Mouse (Mus musculus): ENCODE measurements around the gene Rnaseh1. TPM values are rescaled to one million over a fixed set of nuclear protein-coding genes. Genes with fewer than 3 reads are reported as not detected.

The Rnaseh1 gene
- polyA plus RNA-seq, 1 experiment from 2014 or later, result 38.8 TPM

DNA sequence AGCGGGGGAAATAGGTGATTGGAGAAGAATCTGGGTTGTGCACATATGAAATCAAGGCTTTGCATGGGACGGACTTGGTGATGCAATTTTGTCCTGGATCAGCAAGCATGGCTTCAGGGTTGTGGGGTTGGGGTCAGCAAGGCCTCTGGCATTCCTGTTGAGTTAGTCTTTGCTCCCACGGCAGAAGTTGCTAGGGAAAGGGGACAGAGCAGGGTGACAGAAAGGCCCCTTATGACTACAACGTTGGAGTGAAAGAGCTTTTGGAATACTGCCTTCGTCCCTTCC is 26.5 kb downstream of the Rnaseh1 start:
- no peak for DNase-seq (ENCODE audit: low spot score)
- peak overlapping the region; percentile 93 for H3K27ac ChIP-seq
- 76% methylated on average over 5 of the region's 5 CpGs for WGBS
- peaks cover 17% of the 10 kb centered on the region for H3K4me1 ChIP-seq
- H3K4me3 ChIP-seq, result peak overlapping the region; percentile 68
- H3K9me3 ChIP-seq (replicated peaks), result no peaks in the 10 kb centered on the region
- H3K27me3 ChIP-seq (ENCODE audit: low read depth, poor library complexity, severe bottlenecking), result no peaks in the 10 kb centered on the region
- peaks cover 35% of the 10 kb centered on the region for H3K36me3 ChIP-seq

DNA sequence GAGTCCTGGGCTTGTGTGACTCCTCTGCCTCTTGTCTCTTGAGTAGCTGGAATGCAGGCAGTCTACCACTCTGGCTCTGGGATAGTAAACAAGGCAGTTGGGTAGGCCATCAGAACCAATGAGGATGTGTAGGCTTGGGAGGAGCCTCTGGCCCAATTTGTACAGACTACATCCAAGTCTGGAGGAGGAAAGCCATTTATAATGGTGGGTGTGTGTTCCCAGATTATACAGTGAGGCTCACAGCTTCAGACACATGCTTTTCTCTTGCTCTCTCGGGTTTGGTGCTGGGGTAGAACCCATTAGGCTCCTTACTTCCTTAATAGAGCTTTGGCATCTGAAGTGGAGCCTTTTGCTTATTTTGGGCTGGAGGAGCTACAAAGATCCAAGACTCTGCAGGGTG is 35.3 kb downstream of the Rnaseh1 start:
- WGBS, result 81% methylated on average over 1 of the region's 1 CpGs
- H3K9me3 ChIP-seq (replicated peaks), result no peaks in the 10 kb centered on the region
- H3K4me1 ChIP-seq, result no peaks in the 10 kb centered on the region
- no peak overlapping the region for H3K4me3 ChIP-seq
- H3K36me3 ChIP-seq, result peaks cover 58% of the 10 kb centered on the region
- H3K27ac ChIP-seq, result no peak overlapping the region
- DNase-seq (ENCODE audit: low spot score), result no peak
- H3K27me3 ChIP-seq (ENCODE audit: low read depth, poor library complexity, severe bottlenecking), result no peaks in the 10 kb centered on the region

GRCm38 (mm10) chr12:28685771-28686170 is 36.4 kb downstream of the Rnaseh1 start:
- Histone ChIP-seq H3K4me3 (no peak overlapping the region), H3K9me3 (replicated peaks) (no peaks in the 10 kb centered on the region), H3K4me1 (no peaks in the 10 kb centered on the region), H3K36me3 (peaks cover 60% of the 10 kb centered on the region), H3K27ac (no peak overlapping the region), H3K27me3 (ENCODE audit: low read depth, poor library complexity, severe bottlenecking) (no peaks in the 10 kb centered on the region)
- no peak for DNase-seq (ENCODE audit: low spot score)
- WGBS, result 67% methylated on average over 3 of the region's 3 CpGs

GRCm38 (mm10) chr12:28686199-28686879 is 36.9 kb downstream of the Rnaseh1 start:
- no peak for DNase-seq (ENCODE audit: low spot score)
- Histone ChIP-seq H3K9me3 (replicated peaks) (no peaks in the 10 kb centered on the region), H3K27me3 (ENCODE audit: low read depth, poor library complexity, severe bottlenecking) (no peaks in the 10 kb centered on the region), H3K27ac (no peak overlapping the region), H3K4me1 (no peaks in the 10 kb centered on the region), H3K4me3 (no peak overlapping the region), H3K36me3 (peaks cover 60% of the 10 kb centered on the region)
- 76% methylated on average over 8 of the region's 8 CpGs for WGBS

- Histone ChIP-seq H3K4me3 (no peak overlapping the region), H3K27ac (no peak overlapping the region), H3K36me3 (peaks cover 49% of the 10 kb centered on the region), H3K4me1 (no peaks in the 10 kb centered on the region), H3K27me3 (ENCODE audit: low read depth, poor library complexity, severe bottlenecking) (no peaks in the 10 kb centered on the region), H3K9me3 (replicated peaks) (no peaks in the 10 kb centered on the region)
- no peak for DNase-seq (ENCODE audit: low spot score)
- 87% methylated on average over 6 of the region's 6 CpGs for WGBS
Observed at GRCm38 (mm10) chr12:28688996-28689395, 39.6 kb downstream of the Rnaseh1 start.

GRCm38 (mm10) chr12:28690730-28691129 is 41.3 kb downstream of the Rnaseh1 start:
- Histone ChIP-seq H3K36me3 (peaks cover 56% of the 10 kb centered on the region), H3K4me3 (no peak overlapping the region), H3K4me1 (0 out of 2 replicates have a peak, but pooled peaks cover 3% of the 10 kb centered on the region), H3K27me3 (ENCODE audit: low read depth, poor library complexity, severe bottlenecking) (no peaks in the 10 kb centered on the region), H3K9me3 (replicated peaks) (no peaks in the 10 kb centered on the region), H3K27ac (no peak overlapping the region)
- DNase-seq (ENCODE audit: low spot score), result no peak
- WGBS, result 97% methylated on average over 7 of the region's 7 CpGs

GRCm38 (mm10) chr12:28693738-28694137 is 44.3 kb downstream of the Rnaseh1 start:
- H3K36me3 ChIP-seq, result peaks cover 62% of the 10 kb centered on the region

DNA sequence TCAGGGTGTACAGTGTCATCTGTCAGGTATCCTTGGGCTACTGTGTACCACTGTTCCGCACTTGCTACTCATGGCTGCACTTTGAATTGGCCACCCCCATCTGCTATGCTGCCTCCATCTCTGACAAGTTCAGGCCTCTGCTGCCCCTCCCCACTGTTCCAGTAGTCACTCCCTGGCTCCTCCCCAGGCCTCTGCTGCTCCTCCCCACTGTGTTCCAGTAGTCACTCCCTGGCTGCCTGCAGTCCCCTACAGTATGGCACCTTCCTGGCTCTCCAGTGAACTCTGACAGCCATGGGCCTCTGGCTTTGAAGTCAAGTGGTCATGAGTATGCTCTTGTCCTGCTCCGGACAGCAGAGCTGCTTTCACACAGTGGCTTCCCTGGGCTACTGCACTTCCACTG is 44.8 kb downstream of the Rnaseh1 start:
- no peak overlapping the region for H3K27ac ChIP-seq
- H3K9me3 ChIP-seq (replicated peaks), result no peaks in the 10 kb centered on the region
- H3K36me3 ChIP-seq, result peaks cover 57% of the 10 kb centered on the region
- no peak for DNase-seq (ENCODE audit: low spot score)
- 66% methylated on average over 2 of the region's 2 CpGs for WGBS
- no peak overlapping the region for H3K4me3 ChIP-seq
- no peaks in the 10 kb centered on the region for H3K27me3 ChIP-seq (ENCODE audit: low read depth, poor library complexity, severe bottlenecking)
- 0 out of 2 replicates have a peak, but pooled peaks cover 3% of the 10 kb centered on the region for H3K4me1 ChIP-seq

More at GRCm38 (mm10) chr12:28693738-28694137, 44.3 kb downstream of the Rnaseh1 start:
- H3K4me1 ChIP-seq, result 0 out of 2 replicates have a peak, but pooled peaks cover 3% of the 10 kb centered on the region
- no peak overlapping the region for H3K27ac ChIP-seq
- no peak overlapping the region for H3K4me3 ChIP-seq
- DNase-seq (ENCODE audit: low spot score), result no peak
- 84% methylated on average over 3 of the region's 3 CpGs for WGBS
- no peaks in the 10 kb centered on the region for H3K9me3 ChIP-seq (replicated peaks)
- H3K27me3 ChIP-seq (ENCODE audit: low read depth, poor library complexity, severe bottlenecking), result no peaks in the 10 kb centered on the region

GRCm38 (mm10) chr12:28694776-28695175 is 45.4 kb downstream of the Rnaseh1 start:
- H3K27me3 ChIP-seq (ENCODE audit: low read depth, poor library complexity, severe bottlenecking), result no peaks in the 10 kb centered on the region
- no peak overlapping the region for H3K4me3 ChIP-seq
- H3K27ac ChIP-seq, result no peak overlapping the region
- 91% methylated on average over 7 of the region's 7 CpGs for WGBS
- H3K9me3 ChIP-seq (replicated peaks), result no peaks in the 10 kb centered on the region
- no peak for DNase-seq (ENCODE audit: low spot score)
- H3K36me3 ChIP-seq, result peaks cover 52% of the 10 kb centered on the region
- H3K4me1 ChIP-seq, result peaks cover 3% of the 10 kb centered on the region; the same call in 1 of the 2 replicates

GRCm38 (mm10) chr12:28697821-28698595 is 48.6 kb downstream of the Rnaseh1 start:
- Histone ChIP-seq H3K4me1 (peaks cover 16% of the 10 kb centered on the region), H3K27me3 (ENCODE audit: low read depth, poor library complexity, severe bottlenecking) (no peaks in the 10 kb centered on the region), H3K36me3 (peaks cover 32% of the 10 kb centered on the region), H3K9me3 (replicated peaks) (no peaks in the 10 kb centered on the region), H3K27ac (no peak overlapping the region), H3K4me3 (no peak overlapping the region)
- WGBS, result 81% methylated on average over 14 of the region's 14 CpGs
- DNase-seq (ENCODE audit: low spot score), result no peak

GRCm38 (mm10) chr12:28699086-28699485 is 49.7 kb downstream of the Rnaseh1 start:
- peaks cover 18% of the 10 kb centered on the region for H3K4me1 ChIP-seq
- WGBS, result 81% methylated on average over 5 of the region's 5 CpGs
- H3K27me3 ChIP-seq (ENCODE audit: low read depth, poor library complexity, severe bottlenecking), result no peaks in the 10 kb centered on the region
- no peak overlapping the region for H3K4me3 ChIP-seq
- H3K36me3 ChIP-seq, result peaks cover 34% of the 10 kb centered on the region
- no peak for DNase-seq (ENCODE audit: low spot score)
- H3K27ac ChIP-seq, result no peak overlapping the region
- no peaks in the 10 kb centered on the region for H3K9me3 ChIP-seq (replicated peaks)

DNA sequence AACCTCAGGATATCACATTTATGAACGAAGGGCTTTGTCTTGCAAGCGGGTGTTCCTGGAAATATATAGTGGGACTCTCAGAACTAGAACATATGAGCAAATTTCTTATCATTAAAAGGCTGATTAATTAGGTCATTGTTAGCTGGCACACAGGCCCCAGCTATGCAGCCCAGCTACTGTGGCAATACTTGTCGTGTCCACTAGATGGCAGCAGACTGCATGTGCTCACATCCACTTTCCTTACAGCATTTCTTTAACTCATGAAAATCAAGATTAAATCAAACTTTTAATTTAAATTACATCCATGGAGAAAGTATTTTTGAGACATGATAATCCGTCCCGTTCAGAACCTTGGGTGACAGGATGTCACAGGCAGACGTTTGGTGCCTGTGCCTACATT is 50.3 kb downstream of the Rnaseh1 start:
- H3K36me3 ChIP-seq, result peaks cover 29% of the 10 kb centered on the region
- peak; percentile 78 for DNase-seq (ENCODE audit: low spot score)
- H3K9me3 ChIP-seq (replicated peaks), result no peaks in the 10 kb centered on the region
- H3K4me1 ChIP-seq, result peaks cover 20% of the 10 kb centered on the region
- H3K27ac ChIP-seq, result peak overlapping the region; percentile 79
- H3K27me3 ChIP-seq (ENCODE audit: low read depth, poor library complexity, severe bottlenecking), result no peaks in the 10 kb centered on the region
- WGBS, result 12% methylated on average over 6 of the region's 6 CpGs
- H3K4me3 ChIP-seq, result no peak overlapping the region

- H3K9me3 ChIP-seq (replicated peaks), result no peaks in the 10 kb centered on the region
- H3K36me3 ChIP-seq, result peaks cover 25% of the 10 kb centered on the region
- peak; percentile 37 for DNase-seq (ENCODE audit: low spot score)
- H3K27me3 ChIP-seq (ENCODE audit: low read depth, poor library complexity, severe bottlenecking), result no peaks in the 10 kb centered on the region
- H3K4me3 ChIP-seq, result no peak overlapping the region
- peak overlapping the region; percentile 79 for H3K27ac ChIP-seq
- peaks cover 25% of the 10 kb centered on the region for H3K4me1 ChIP-seq
- WGBS, result 41% methylated on average over 3 of the region's 3 CpGs
Observed at GRCm38 (mm10) chr12:28700101-28700511, 50.7 kb downstream of the Rnaseh1 start.

All from limb, embryonic 10.5 days (tissue).